Mouse (Mus musculus) heart, adult 2 months (tissue): ENCODE results near the gene Ciz1. TPM values are rescaled to one million over a fixed set of nuclear protein-coding genes. Genes with fewer than 3 reads are reported as not detected.
A peak's percentile ranks its signal among the peaks of the same experiment; 100 is the strongest.

Experiments used
- DNase-seq, 2 experiments: peaks; one replicate each; pipeline ENCODE4 v3.0.0; 2021
- H3K27ac ChIP-seq: fragments of 200-600 bp; 2 replicates; pipeline ENCODE4 v1.8.1; 2022
- H3K27me3 ChIP-seq: fragments of 200-500 bp; 2 replicates; pipeline ENCODE4 v1.6.1; 2012; ENCODE audit warnings: mild to moderate bottlenecking, low read length, inconsistent platforms, mixed read lengths; ENCODE audit not compliant: control insufficient read depth, insufficient read depth
- H3K36me3 ChIP-seq: fragments of 200-500 bp; 2 replicates; pipeline ENCODE4 v1.6.1; 2012; ENCODE audit warnings: low read length, inconsistent platforms; ENCODE audit not compliant: control insufficient read depth, insufficient read depth
- H3K4me1 ChIP-seq: fragments of 200-500 bp; 2 replicates; pipeline ENCODE4 v1.6.1; 2011; ENCODE audit warnings: low read length; ENCODE audit not compliant: control insufficient read depth, insufficient read depth
- H3K4me3 ChIP-seq: fragments of 200-600 bp; 2 replicates; pipeline ENCODE4 v1.8.1; 2022
- H3K79me2 ChIP-seq: fragments of 200-500 bp; replicated peaks from 2 replicates; pipeline ENCODE4 v1.6.1; 2012; ENCODE audit warnings: mild to moderate bottlenecking, inconsistent platforms, low read length, moderate library complexity, mixed read lengths; ENCODE audit not compliant: control insufficient read depth, insufficient read depth
- H3K9ac ChIP-seq: fragments of 200-500 bp; 2 replicates; pipeline ENCODE4 v1.6.1; 2012; ENCODE audit warnings: low read depth, mild to moderate bottlenecking, control low read depth, inconsistent platforms, low read length, mixed read lengths
- CTCF ChIP-seq: fragments of 200-600 bp; IDR thresholded peaks from 2 replicates; pipeline ENCODE4 v1.8.1; 2022; ENCODE audit warnings: antibody characterized with exemption, mild to moderate bottlenecking, moderate library complexity
- EP300 ChIP-seq: fragments of 200-500 bp; IDR thresholded peaks from 2 replicates; pipeline ENCODE4 v1.6.1; 2011; ENCODE audit warnings: low read depth, low read length, control low read depth; ENCODE audit not compliant: insufficient read depth
- POLR2A ChIP-seq: fragments of 200-500 bp; IDR thresholded peaks from 2 replicates; pipeline ENCODE4 v1.6.1; 2011; ENCODE audit warnings: mild to moderate bottlenecking, low read depth, low read length, control low read depth; ENCODE audit not compliant: insufficient read depth
- WGBS: fragments of 180-500 bp; shearing (Covaris S2); methylation state at CpG from one replicate; pipeline ENCODE4 v1.1.7; 2018; 5-methylcytosine and 5-hydroxymethylcytosine counted together
- intact Hi-C: fragments of 180-260 bp; cut with DNase I; formaldehyde crosslinking; loops from one replicate; pipeline ENCODE4 v1.15.1; 2025
- polyA plus RNA-seq: library from polyadenylated mRNA; depleted of rRNA; stranded (reverse); fragments of >200 nt; gene quantifications from 2 replicates; pipeline ENCODE4 v1.2.3, GENCODE M21; 2012
- total RNA-seq, 2 experiments: library from RNA; stranded (reverse); gene quantifications; 2 replicates each; pipeline ENCODE4 v1.2.3; 2021

Gene Ciz1
- total and polyA plus RNA-seq, 3 experiments, result 26.7 to 128 (median 29.5) TPM

DNA sequence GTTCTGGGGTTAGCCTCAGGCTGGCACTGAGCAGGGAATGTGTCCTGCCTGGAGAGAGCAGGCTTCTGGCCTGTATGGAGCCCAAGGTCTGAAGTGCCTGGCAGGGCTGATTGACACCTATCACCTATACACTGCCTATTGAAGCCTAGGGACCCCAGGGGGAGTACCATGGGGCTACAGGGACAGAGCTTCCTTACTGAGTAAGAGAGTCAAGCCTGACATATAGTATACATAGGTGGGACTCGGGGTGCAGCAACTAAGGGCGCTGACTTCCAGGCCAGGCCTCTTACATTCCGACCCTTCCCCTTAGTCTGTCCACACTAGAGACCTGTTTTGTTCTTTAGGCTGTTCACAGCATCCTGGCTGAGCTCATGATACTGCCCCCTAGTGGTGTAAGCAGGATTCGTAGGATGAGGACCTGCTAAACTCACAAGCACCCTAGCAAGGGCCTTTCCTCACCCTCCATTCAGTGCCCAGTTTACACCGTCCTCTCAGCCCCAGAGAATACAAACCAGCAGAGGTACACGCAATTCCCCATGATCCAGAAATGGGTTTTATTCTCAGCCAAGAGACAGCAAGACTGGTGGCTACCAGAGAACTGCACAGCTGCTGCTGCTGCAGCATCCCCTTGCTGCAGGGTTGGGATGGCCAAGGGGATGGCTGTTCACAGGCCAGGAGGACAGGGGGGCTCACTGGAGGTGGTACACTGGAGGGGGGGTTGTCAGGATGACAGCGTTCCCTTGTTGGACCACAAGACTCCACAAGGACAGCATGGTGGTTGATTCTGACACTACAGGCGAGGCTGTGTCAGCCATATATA, 44.0 kb upstream of the Ciz1 start:
- no peaks in the 10 kb centered on the region for H3K79me2 ChIP-seq
- H3K9ac ChIP-seq, result no peak overlapping the region
- TF ChIP-seq EP300 (no peak), CTCF (peak; percentile 91), POLR2A (no peak)
- H3K4me3 ChIP-seq, result no peak overlapping the region
- peak in 1 of 2 experiments; percentile 49 for DNase-seq
- 59% methylated on average over 8 of the region's 8 CpGs for WGBS
- no peaks in the 10 kb centered on the region for H3K36me3 ChIP-seq
- no peak overlapping the region for H3K27ac ChIP-seq
- intact Hi-C loops, result no loop called here
- peaks cover 2% of the 10 kb centered on the region; the same call in 1 of the 2 replicates for H3K4me1 ChIP-seq
- no peaks in the 10 kb centered on the region for H3K27me3 ChIP-seq

DNA sequence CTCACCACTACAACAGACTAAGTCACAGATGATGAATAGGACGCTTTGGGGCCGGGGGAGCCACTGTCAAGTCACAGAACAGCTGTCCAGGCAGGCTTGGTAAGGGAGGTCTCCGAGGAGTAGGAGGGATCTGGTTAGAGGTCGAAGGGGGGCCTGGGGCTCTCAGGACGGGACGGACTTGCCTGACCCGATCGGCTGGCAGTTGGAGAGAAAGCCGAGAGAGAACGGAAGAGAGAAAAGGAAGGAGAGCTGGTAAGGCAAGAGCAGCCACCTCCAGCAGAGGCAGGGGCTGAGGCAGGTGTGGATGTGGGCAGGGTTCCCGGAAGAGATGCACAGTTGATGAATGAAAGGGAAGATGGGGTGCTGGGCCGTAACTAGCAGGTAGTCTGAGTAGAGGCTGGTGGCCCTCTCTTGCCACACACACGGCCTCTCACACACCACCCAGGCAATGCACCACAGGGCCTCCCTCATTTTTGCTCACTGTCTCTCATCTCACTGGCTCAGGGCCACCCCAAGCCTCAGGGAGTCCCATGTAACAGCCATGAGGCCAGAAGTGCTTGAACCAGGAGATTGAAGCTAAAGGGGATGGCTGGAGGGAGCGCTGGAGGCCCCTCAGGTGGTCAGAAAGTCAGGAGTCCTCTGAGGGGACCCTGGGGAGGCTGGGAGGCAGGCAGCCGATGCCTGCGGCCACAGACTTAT, 43.1 kb upstream of the Ciz1 start:
- 90% methylated on average over 16 of the region's 16 CpGs for WGBS

GRCm38 (mm10) chr2:32310096-32310845, 41.9 kb upstream of the Ciz1 start:
- no peak overlapping the region for H3K9ac ChIP-seq
- 81% methylated on average over 18 of the region's 18 CpGs for WGBS
- TF ChIP-seq POLR2A, result no peak
- DNase-seq, result peak in 1 of 2 experiments; percentile 18
- H3K27ac ChIP-seq, result no peak overlapping the region
- no peak overlapping the region for H3K4me3 ChIP-seq
- no peaks in the 10 kb centered on the region for H3K36me3 ChIP-seq
- no peaks in the 10 kb centered on the region for H3K27me3 ChIP-seq
- intact Hi-C loops, result no loop called here
- H3K79me2 ChIP-seq, result no peaks in the 10 kb centered on the region
- peaks cover 2% of the 10 kb centered on the region; the same call in 1 of the 2 replicates for H3K4me1 ChIP-seq

More for the DNA sequence above, 43.1 kb upstream of the Ciz1 start:
- no peak for TF ChIP-seq EP300
- no peak for TF ChIP-seq POLR2A
- no peak for TF ChIP-seq CTCF
- no peak overlapping the region for H3K27ac ChIP-seq
- H3K27me3 ChIP-seq, result no peaks in the 10 kb centered on the region
- no peaks in the 10 kb centered on the region for H3K79me2 ChIP-seq
- no peaks in the 10 kb centered on the region for H3K36me3 ChIP-seq
- H3K4me1 ChIP-seq, result peaks cover 2% of the 10 kb centered on the region; the same call in 1 of the 2 replicates
- DNase-seq, result no peak
- H3K4me3 ChIP-seq, result no peak overlapping the region
- H3K9ac ChIP-seq, result no peak overlapping the region
- intact Hi-C loops, result no loop called here

GRCm38 (mm10) chr2:32311443-32312317, 40.4 kb upstream of the Ciz1 start:
- Histone ChIP-seq H3K79me2 (no peaks in the 10 kb centered on the region), H3K4me3 (peak overlapping the region; percentile 53), H3K27me3 (no peaks in the 10 kb centered on the region), H3K27ac (no peak overlapping the region), H3K9ac (0 out of 2 replicates have a peak overlapping the region, but pooled peaks have one; percentile 5), H3K4me1 (peaks cover 2% of the 10 kb centered on the region; the same call in 1 of the 2 replicates), H3K36me3 (no peaks in the 10 kb centered on the region)
- no peak for DNase-seq
- intact Hi-C loops, result no loop called here
- no peak for TF ChIP-seq EP300
- 0 out of 2 replicates have a peak, but pooled peaks have one; percentile 14 for TF ChIP-seq CTCF
- no peak for TF ChIP-seq POLR2A
- 16% methylated on average over 32 of the region's 42 CpGs for WGBS

- TF ChIP-seq POLR2A (no peak), EP300 (no peak), CTCF (no peak)
- Histone ChIP-seq H3K9ac (peak overlapping the region; percentile 5; the same call in 1 of the 2 replicates), H3K79me2 (no peaks in the 10 kb centered on the region), H3K4me3 (peak overlapping the region; percentile 53), H3K4me1 (peaks cover 3% of the 10 kb centered on the region; the same call in 1 of the 2 replicates), H3K27ac (no peak overlapping the region), H3K27me3 (no peaks in the 10 kb centered on the region), H3K36me3 (no peaks in the 10 kb centered on the region)
- WGBS, result 9% methylated on average over 52 of the region's 56 CpGs
- peak; percentile 73 to 79 for DNase-seq
- intact Hi-C loops, result no loop called here
Measured at GRCm38 (mm10) chr2:32312318-32312964, 39.7 kb upstream of the Ciz1 start.
